Mouse (Mus musculus): ENCODE results near the gene Prtg. TPM values are rescaled to one million over a fixed set of nuclear protein-coding genes. Genes with fewer than 3 reads are reported as not detected.
A peak's percentile ranks its signal among the peaks of the same experiment; 100 is the strongest.

Prtg gene
- polyA plus RNA-seq, 1 experiment from 2014 or later: 5.5 TPM

GRCm38 (mm10) chr9:72944286-72944685 is 137.6 kb downstream of the Prtg start:
- Histone ChIP-seq H3K36me3 (peaks cover 55% of the 10 kb centered on the region), H3K4me3 (no peak overlapping the region), H3K9me3 (replicated peaks) (0 out of 2 replicates have a peak, but pooled peaks cover 2% of the 10 kb centered on the region), H3K4me1 (peaks cover 5% of the 10 kb centered on the region), H3K27ac (no peak overlapping the region), H3K27me3 (ENCODE audit: low read depth, poor library complexity, severe bottlenecking) (no peaks in the 10 kb centered on the region)
- WGBS: 89% methylated on average over 13 of the region's 13 CpGs
- no peak for DNase-seq (ENCODE audit: low spot score)

GRCm38 (mm10) chr9:72947010-72947409 is 140.3 kb downstream of the Prtg start:
- Histone ChIP-seq H3K4me3 (no peak overlapping the region), H3K9me3 (replicated peaks) (0 out of 2 replicates have a peak, but pooled peaks cover 2% of the 10 kb centered on the region), H3K27me3 (ENCODE audit: low read depth, poor library complexity, severe bottlenecking) (no peaks in the 10 kb centered on the region), H3K4me1 (peaks cover 13% of the 10 kb centered on the region), H3K36me3 (peaks cover 50% of the 10 kb centered on the region), H3K27ac (no peak overlapping the region)
- no peak for DNase-seq (ENCODE audit: low spot score)
- WGBS: 95% methylated on average over 1 of the region's 1 CpGs

GRCm38 (mm10) chr9:72949572-72949971 is 142.9 kb downstream of the Prtg start:
- H3K27me3 ChIP-seq (ENCODE audit: low read depth, poor library complexity, severe bottlenecking): no peaks in the 10 kb centered on the region
- H3K27ac ChIP-seq: no peak overlapping the region
- H3K36me3 ChIP-seq: peaks cover 30% of the 10 kb centered on the region
- peak; percentile 38 for DNase-seq (ENCODE audit: low spot score)
- H3K9me3 ChIP-seq (replicated peaks): 0 out of 2 replicates have a peak, but pooled peaks cover 2% of the 10 kb centered on the region
- H3K4me1 ChIP-seq: peaks cover 13% of the 10 kb centered on the region
- 65% methylated on average over 7 of the region's 7 CpGs for WGBS
- H3K4me3 ChIP-seq: no peak overlapping the region

- Histone ChIP-seq H3K36me3 (no peaks in the 10 kb centered on the region), H3K4me3 (no peak overlapping the region), H3K9me3 (replicated peaks) (no peaks in the 10 kb centered on the region), H3K27me3 (ENCODE audit: low read depth, poor library complexity, severe bottlenecking) (no peaks in the 10 kb centered on the region), H3K27ac (no peak overlapping the region), H3K4me1 (peaks cover 17% of the 10 kb centered on the region)
- DNase-seq (ENCODE audit: low spot score): peak; percentile 42
- 43% methylated on average over 2 of the region's 2 CpGs for WGBS
These were observed 148.1 kb downstream of the Prtg start for GRCm38 (mm10) chr9:72954746-72955145.

DNA sequence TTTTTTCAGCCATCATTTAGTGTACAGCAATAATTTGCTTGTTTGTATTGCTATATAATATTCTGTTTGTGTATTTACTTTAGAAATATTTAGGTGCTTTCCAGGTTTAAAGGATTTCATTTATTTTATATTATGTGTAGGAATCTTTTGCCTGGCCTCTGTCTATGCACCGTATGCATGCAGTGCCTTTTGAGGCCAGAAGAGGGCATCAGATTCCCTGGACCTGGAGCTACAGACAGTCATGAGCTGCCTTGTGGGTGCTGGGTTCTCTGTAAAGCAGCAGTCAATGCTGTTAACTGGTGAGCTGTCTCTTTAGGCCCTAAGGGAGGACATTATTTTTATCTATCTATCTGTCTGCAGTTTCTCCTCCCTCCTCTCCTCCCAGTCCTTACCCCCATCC is 148.9 kb downstream of the Prtg start:
- no peaks in the 10 kb centered on the region for H3K27me3 ChIP-seq (ENCODE audit: low read depth, poor library complexity, severe bottlenecking)
- no peaks in the 10 kb centered on the region for H3K9me3 ChIP-seq (replicated peaks)
- H3K4me1 ChIP-seq: peaks cover 14% of the 10 kb centered on the region
- H3K27ac ChIP-seq: no peak overlapping the region
- no peak overlapping the region for H3K4me3 ChIP-seq
- peak; percentile 65 for DNase-seq (ENCODE audit: low spot score)
- 20% methylated on average over 1 of the region's 1 CpGs for WGBS
- no peaks in the 10 kb centered on the region for H3K36me3 ChIP-seq

DNA sequence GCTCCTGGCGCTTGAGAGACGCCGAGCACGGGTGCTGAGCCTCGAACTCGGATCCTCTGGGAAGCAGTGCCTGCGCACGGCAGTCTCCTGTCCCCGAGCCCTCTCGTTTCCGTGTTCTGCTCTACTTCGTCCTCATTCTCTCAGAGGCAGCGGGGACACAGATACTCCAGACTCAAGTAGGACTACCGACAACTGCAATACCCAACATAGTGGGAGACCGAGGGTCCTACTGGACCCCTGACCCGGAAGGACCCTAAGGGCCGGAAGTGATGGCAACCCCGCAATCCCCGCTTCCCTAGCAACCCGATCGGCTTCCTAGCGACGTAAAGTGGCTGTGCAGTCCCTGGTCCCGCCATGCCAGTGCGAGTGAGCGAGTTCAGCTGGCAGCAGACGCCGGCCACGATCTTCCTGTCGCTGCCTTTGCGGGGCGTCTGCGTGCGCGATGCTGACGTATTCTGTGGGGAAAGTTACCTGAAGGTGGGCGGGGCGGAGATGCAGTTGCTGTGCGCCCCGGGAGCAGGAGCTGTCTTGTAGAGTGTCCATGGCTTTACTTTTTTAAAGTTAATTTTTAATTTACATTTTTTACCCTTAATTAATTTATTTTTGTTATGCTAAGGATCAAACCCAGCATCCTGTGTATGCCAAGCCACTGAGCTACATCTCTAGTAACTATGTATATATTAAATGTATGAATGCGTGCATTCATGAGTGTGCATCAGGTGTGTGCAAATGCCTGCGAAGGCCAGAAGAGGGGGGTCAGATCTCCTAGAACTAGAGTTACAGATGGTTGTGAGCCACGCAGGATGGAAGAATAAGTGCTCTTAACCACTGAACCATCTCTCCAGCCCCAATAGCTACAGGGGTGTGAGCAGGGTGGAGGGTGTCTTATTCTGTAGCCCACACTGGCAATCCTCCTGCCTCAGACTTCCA is 152.1 kb downstream of the Prtg start, which contains the start of the genes Dyx1c1 and Gm44503:
Gene Dyx1c1, plus strand, starts transcription at position 265 of the 930 bp plus-strand sequence.
Gene Gm44503, plus strand, starts transcription at position 332 of the 930 bp plus-strand sequence.
- 3% methylated on average over 43 of the region's 43 CpGs for WGBS
- DNase-seq (ENCODE audit: low spot score): peak; percentile 91
- Histone ChIP-seq H3K36me3 (no peaks in the 10 kb centered on the region), H3K4me1 (peaks cover 14% of the 10 kb centered on the region), H3K4me3 (peak within 1 kb of the TSS; percentile 66), H3K27me3 (ENCODE audit: low read depth, poor library complexity, severe bottlenecking) (no peaks in the 10 kb centered on the region), H3K27ac (peak within 1 kb of the TSS; percentile 77), H3K9me3 (replicated peaks) (no peaks in the 10 kb centered on the region)

GRCm38 (mm10) chr9:72961346-72961745 is 154.7 kb downstream of the Prtg start:
- H3K9me3 ChIP-seq (replicated peaks): no peaks in the 10 kb centered on the region

DNA sequence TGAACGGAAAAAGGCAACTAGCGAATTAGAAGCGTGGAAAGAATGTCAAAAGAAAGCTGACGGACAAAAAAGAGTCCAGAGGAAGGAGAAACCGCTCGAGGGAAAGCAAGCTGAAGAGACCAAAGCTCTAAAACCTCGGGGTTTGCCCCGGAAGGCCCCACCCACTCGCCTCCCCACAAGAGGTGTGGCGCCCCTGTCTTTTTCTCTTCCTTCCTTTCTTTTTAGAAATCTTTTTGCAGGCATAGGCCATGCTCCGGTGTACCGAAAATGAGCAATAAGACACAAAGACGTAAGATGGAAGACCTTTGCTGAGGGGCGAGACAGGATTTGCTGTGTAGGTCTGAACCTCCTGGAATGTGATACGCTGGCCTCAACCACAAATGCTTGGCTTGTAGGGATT is 155.3 kb downstream of the Prtg start:
- H3K36me3 ChIP-seq: no peaks in the 10 kb centered on the region
- H3K4me1 ChIP-seq: peaks cover 14% of the 10 kb centered on the region
- H3K9me3 ChIP-seq (replicated peaks): no peaks in the 10 kb centered on the region
- H3K27me3 ChIP-seq (ENCODE audit: low read depth, poor library complexity, severe bottlenecking): no peaks in the 10 kb centered on the region
- no peak overlapping the region for H3K27ac ChIP-seq
- DNase-seq (ENCODE audit: low spot score): no peak
- 78% methylated on average over 15 of the region's 15 CpGs for WGBS
- no peak overlapping the region for H3K4me3 ChIP-seq

More at GRCm38 (mm10) chr9:72961346-72961745, 154.7 kb downstream of the Prtg start:
- H3K27me3 ChIP-seq (ENCODE audit: low read depth, poor library complexity, severe bottlenecking): no peaks in the 10 kb centered on the region
- DNase-seq (ENCODE audit: low spot score): no peak
- peaks cover 14% of the 10 kb centered on the region for H3K4me1 ChIP-seq
- no peaks in the 10 kb centered on the region for H3K36me3 ChIP-seq
- 77% methylated on average over 8 of the region's 8 CpGs for WGBS
- H3K27ac ChIP-seq: no peak overlapping the region
- H3K4me3 ChIP-seq: no peak overlapping the region

Other genes with a start within 250 kb of the Prtg start
- gene Nedd4, start 144.5 kb upstream of the Prtg start, polyA plus RNA-seq (2016; fragmentation: Nextera tagmentation; extraction: Ambion mirVana): 565 and 690 TPM in 2 replicates
- 5.5 and 7.5 TPM in 2 replicates for gene Pygo1, start 118.8 kb downstream of the Prtg start, polyA plus RNA-seq (2016; fragmentation: Nextera tagmentation; extraction: Ambion mirVana)
- 1.5 TPM in 2 replicates for gene Dyx1c1, start 151.9 kb downstream of the Prtg start, polyA plus RNA-seq (2016; fragmentation: Nextera tagmentation; extraction: Ambion mirVana)
- gene Gm44503, start 152.0 kb downstream of the Prtg start, polyA plus RNA-seq (2016; fragmentation: Nextera tagmentation; extraction: Ambion mirVana): not detected in 2 replicates
- 12.9 and 13.3 TPM in 2 replicates for gene Ccpg1os, start 178.5 kb downstream of the Prtg start, polyA plus RNA-seq (2016; fragmentation: Nextera tagmentation; extraction: Ambion mirVana)
- gene Ccpg1, start 178.6 kb downstream of the Prtg start, polyA plus RNA-seq (2016; fragmentation: Nextera tagmentation; extraction: Ambion mirVana): 9.9 and 11.3 TPM in 2 replicates
- gene Pigb, start 233.5 kb downstream of the Prtg start, polyA plus RNA-seq (2016; fragmentation: Nextera tagmentation; extraction: Ambion mirVana): 15.6 and 17.8 TPM in 2 replicates
- gene Rab27a, start 238.0 kb downstream of the Prtg start, polyA plus RNA-seq (2016; fragmentation: Nextera tagmentation; extraction: Ambion mirVana): 3.4 and 5.0 TPM in 2 replicates